Mouse (Mus musculus) liver, embryonic 14.5 days (tissue): ENCODE measurements around the gene Elp5.

Source experiments
- CTCF ChIP-seq: IDR thresholded peaks from 2 replicates; pipeline ENCODE4 v1.5.1; 2016; ENCODE audit warnings: antibody characterized with exemption, low read depth, control low read depth
- EP300 ChIP-seq: IDR thresholded peaks from 2 replicates; pipeline ENCODE4 v1.6.1; 2016; ENCODE audit warnings: antibody characterized with exemption, low read depth

DNA sequence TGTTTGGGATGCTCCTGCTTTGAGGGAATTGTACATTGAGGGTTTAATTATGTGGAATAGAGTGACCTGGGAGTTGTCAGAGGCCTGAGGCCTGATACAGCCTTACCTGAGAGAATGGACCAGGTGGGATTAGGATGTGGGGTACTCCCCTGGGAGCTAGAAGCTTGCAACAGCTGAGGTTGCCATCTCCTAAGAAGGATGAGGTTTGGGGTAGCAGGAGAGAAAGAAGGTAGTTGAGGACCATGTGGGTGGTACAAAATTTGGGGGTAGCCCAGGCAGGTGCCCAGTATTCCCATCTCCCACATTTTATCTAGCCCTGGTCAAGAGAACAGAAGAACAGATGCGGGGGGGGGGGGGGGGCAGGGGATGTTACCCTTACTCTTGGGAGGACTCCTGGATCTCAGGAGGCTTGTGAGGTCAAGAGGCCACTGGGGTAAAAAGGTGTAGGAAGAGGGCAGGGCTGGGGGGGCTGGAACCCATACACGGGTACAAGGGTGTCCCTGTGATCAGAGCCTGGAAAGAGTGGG, 37.2 kb upstream of the Elp5 start:
- TF ChIP-seq EP300 (no peak), CTCF (no peak)
